Mouse (Mus musculus): ENCODE measurements around the gene Wdr43.

Gene Wdr43

GRCm38 (mm10) chr17:71663491-71663890 is 47.8 kb downstream of the Wdr43 start:
- no peak for DNase-seq (ENCODE audit: low spot score)

GRCm38 (mm10) chr17:71664172-71664571 is 48.5 kb downstream of the Wdr43 start:
- no peak for DNase-seq (ENCODE audit: low spot score)

GRCm38 (mm10) chr17:71665201-71665600 is 49.5 kb downstream of the Wdr43 start:
- DNase-seq (ENCODE audit: low spot score), result no peak

GRCm38 (mm10) chr17:71669511-71669910 is 53.8 kb downstream of the Wdr43 start:
- DNase-seq (ENCODE audit: low spot score), result no peak

GRCm38 (mm10) chr17:71671840-71672546 is 56.3 kb downstream of the Wdr43 start:
- peak; percentile 54 for DNase-seq (ENCODE audit: low spot score)

- DNase-seq (ENCODE audit: low spot score), result peak; percentile 39
These were observed 57.4 kb downstream of the Wdr43 start, which contains the start of gene Togaram2 for GRCm38 (mm10) chr17:71673092-71673491. Gene Togaram2 (plus strand): TSS chr17:71673261.

GRCm38 (mm10) chr17:71673936-71674335 is 58.2 kb downstream of the Wdr43 start:
- DNase-seq (ENCODE audit: low spot score), result peak; percentile 43

GRCm38 (mm10) chr17:71674886-71675285 is 59.2 kb downstream of the Wdr43 start:
- peak; percentile 52 for DNase-seq (ENCODE audit: low spot score)

- DNase-seq (ENCODE audit: low spot score), result no peak
These were observed 66.0 kb downstream of the Wdr43 start for GRCm38 (mm10) chr17:71681666-71682065.

- DNase-seq (ENCODE audit: low spot score), result no peak
These were observed 66.7 kb downstream of the Wdr43 start for GRCm38 (mm10) chr17:71682379-71682778.

GRCm38 (mm10) chr17:71683281-71683680 is 67.6 kb downstream of the Wdr43 start:
- DNase-seq (ENCODE audit: low spot score), result no peak

- peak; percentile 41 for DNase-seq (ENCODE audit: low spot score)
These were observed 68.5 kb downstream of the Wdr43 start for GRCm38 (mm10) chr17:71684103-71684608.

GRCm38 (mm10) chr17:71687436-71687835 is 71.7 kb downstream of the Wdr43 start:
- DNase-seq (ENCODE audit: low spot score), result no peak

GRCm38 (mm10) chr17:71689903-71690302 is 74.2 kb downstream of the Wdr43 start:
- no peak for DNase-seq (ENCODE audit: low spot score)

GRCm38 (mm10) chr17:71691361-71691875 is 75.7 kb downstream of the Wdr43 start:
- peak; percentile 23 for DNase-seq (ENCODE audit: low spot score)

- no peak for DNase-seq (ENCODE audit: low spot score)
These were observed 77.6 kb downstream of the Wdr43 start for GRCm38 (mm10) chr17:71693313-71693712.

- peak; percentile 37 for DNase-seq (ENCODE audit: low spot score)
These were observed 78.1 kb downstream of the Wdr43 start for GRCm38 (mm10) chr17:71693780-71694179.

- DNase-seq (ENCODE audit: low spot score), result no peak
These were observed 79.5 kb downstream of the Wdr43 start for GRCm38 (mm10) chr17:71695151-71695550.

- DNase-seq (ENCODE audit: low spot score), result no peak
These were observed 80.1 kb downstream of the Wdr43 start for GRCm38 (mm10) chr17:71695716-71696315.

GRCm38 (mm10) chr17:71696396-71696795 is 80.7 kb downstream of the Wdr43 start:
- DNase-seq (ENCODE audit: low spot score), result no peak

- DNase-seq (ENCODE audit: low spot score), result no peak
These were observed 82.4 kb downstream of the Wdr43 start for GRCm38 (mm10) chr17:71697896-71698618.

- no peak for DNase-seq (ENCODE audit: low spot score)
These were observed 82.9 kb downstream of the Wdr43 start for GRCm38 (mm10) chr17:71698619-71698956.

GRCm38 (mm10) chr17:71705113-71705512 is 89.4 kb downstream of the Wdr43 start:
- no peak for DNase-seq (ENCODE audit: low spot score)

Data from ovary, postnatal 36 days (tissue).